Mouse (Mus musculus) neutrophil, adult 65 days (primary cell): ENCODE measurements around the gene Olfr1362. TPM values are rescaled to one million over a fixed set of nuclear protein-coding genes. Genes with fewer than 3 reads are reported as not detected.

Experiments used
- total RNA-seq: library from RNA; stranded (reverse); gene quantifications from 2 replicates; pipeline ENCODE4 v1.2.4, GENCODE M21; 2023

The Olfr1362 gene
- total RNA-seq, result not detected in 2 replicates

DNA sequence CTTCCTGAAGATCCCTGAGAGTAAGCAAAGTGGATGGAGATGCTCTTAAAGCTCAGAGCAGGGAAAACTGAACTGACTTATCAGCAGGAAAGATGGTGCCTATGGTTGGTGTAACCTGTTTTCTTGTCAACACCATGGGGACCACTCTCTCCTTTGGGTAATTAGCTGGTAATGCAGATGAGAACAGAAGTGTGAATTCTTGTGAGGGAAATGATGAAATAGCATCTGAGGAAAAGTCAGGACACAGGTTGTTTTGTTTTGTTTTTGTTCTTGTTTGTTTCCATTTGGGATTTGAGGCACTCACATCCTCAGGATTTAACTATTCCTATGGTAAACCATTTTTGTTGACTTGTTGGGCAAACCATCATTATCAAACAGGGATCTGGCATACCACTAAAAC is at the start of gene Olfr1362:
Gene Olfr1362 (minus strand): TSS at position 101 of the 400 bp plus-strand sequence.

DNA sequence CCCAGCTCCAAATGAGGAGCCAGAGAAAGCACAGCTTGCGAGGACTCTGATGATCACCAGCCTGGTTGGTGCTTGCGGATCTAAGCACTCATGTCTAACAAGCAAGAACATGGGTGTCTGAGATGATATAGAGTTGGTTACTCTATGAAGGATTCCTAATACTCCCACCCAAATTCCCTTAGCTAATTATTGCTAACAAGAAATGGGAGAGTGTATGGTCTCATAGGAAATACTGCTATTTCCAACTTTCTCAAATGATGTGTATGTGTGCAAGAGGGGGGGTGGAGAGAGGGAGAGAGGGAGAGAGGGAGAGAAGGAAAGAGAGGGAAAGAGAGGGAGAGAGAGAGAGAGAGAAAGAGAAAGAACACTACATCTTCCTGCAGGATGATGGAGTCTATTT is 49.5 kb upstream of the Olfr1362 start, which contains the start of gene Olfr1361:
Gene Olfr1361 (minus strand): TSS at position 101 of the 400 bp plus-strand sequence.

DNA sequence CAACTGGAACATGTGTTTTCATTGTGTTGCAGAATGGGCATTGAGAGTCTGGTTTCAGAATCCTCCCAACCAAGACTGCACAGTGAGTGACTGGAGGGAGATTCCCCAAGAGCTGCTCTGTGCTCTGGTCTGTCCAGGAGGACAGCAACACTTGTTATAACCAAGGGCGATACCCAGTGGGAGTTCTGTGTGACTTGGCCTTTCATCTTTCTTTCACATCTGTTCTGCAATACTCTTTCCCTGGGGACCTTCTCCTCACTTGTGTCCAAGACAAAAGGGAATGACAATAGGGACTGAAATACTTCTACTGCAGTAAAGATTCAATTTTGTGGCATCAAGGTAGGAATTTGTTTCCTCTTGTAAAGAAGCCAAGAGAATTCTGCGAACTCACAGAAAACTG is 28.6 kb upstream of the Olfr1362 start, which contains the start of gene Olfr11:
Gene Olfr11 (minus strand): TSS at position 101 of the 400 bp plus-strand sequence.

DNA sequence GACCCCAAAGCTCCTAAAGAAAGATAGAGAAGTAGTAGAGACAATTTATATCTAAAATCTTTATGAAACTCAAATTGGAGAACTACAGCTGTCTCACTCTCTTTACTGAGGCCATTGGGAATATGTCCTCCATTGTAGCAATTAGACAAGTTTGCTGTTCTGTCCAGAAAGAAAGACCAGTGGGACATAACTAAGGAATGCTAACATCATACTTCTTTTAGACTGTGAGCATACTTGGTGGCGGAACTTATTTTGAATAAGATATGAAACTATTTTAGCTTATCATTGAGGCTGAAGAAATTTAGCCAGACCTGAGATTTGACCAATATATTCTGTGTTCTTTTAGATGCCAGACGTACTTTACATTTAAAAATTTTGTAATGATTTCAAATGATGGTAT is 32.2 kb downstream of the Olfr1362 start, which contains the start of gene Olfr1364:
Gene Olfr1364 (minus strand): TSS at position 101 of the 400 bp plus-strand sequence.

Other genes with a start within 250 kb of the Olfr1362 start
- 20.2 and 21.4 TPM in 2 replicates for gene Zkscan3, start 211.3 kb downstream of the Olfr1362 start, total RNA-seq
- 0.44 TPM in 1 of 2 replicates, not detected in the other for gene Pgbd1, start 173.0 kb downstream of the Olfr1362 start, total RNA-seq
- gene Zscan26, start 160.3 kb downstream of the Olfr1362 start, total RNA-seq, result 5.4 and 6.6 TPM in 2 replicates
- gene Nkapl, start 145.5 kb downstream of the Olfr1362 start, total RNA-seq, result not detected in 2 replicates
- gene Zkscan4, start 135.1 kb downstream of the Olfr1362 start, total RNA-seq, result not detected in 2 replicates
- gene Gm10065, start 134.6 kb downstream of the Olfr1362 start, total RNA-seq, result not detected in 2 replicates
- 4.7 and 5.3 TPM in 2 replicates for gene AK157302, start 118.8 kb downstream of the Olfr1362 start, total RNA-seq
- gene Gm11273, start 112.6 kb downstream of the Olfr1362 start, total RNA-seq, result 9.1 and 10.0 TPM in 2 replicates
- gene Zkscan8, start 82.9 kb downstream of the Olfr1362 start, total RNA-seq, result 2.6 and 3.3 TPM in 2 replicates
- not detected in 2 replicates for gene Olfr1366, start 71.2 kb downstream of the Olfr1362 start, total RNA-seq
- not detected in 2 replicates for gene Olfr1535, start 54.1 kb downstream of the Olfr1362 start, total RNA-seq
- not detected in 2 replicates for gene Olfr1364, start 32.3 kb downstream of the Olfr1362 start, total RNA-seq
- not detected in 2 replicates for gene Olfr11, start 28.5 kb upstream of the Olfr1362 start, total RNA-seq
- gene Olfr1361, start 49.4 kb upstream of the Olfr1362 start, total RNA-seq, result not detected in 2 replicates
- gene Olfr1360, start 63.4 kb upstream of the Olfr1362 start, total RNA-seq, result not detected in 2 replicates
- not detected in 2 replicates for gene Olfr1359, start 84.1 kb upstream of the Olfr1362 start, total RNA-seq
- 555 and 664 TPM in 2 replicates for gene Hist1h2bl, start 102.1 kb upstream of the Olfr1362 start, total RNA-seq
- 246 and 285 TPM in 2 replicates for gene Hist1h2ai, start 102.4 kb upstream of the Olfr1362 start, total RNA-seq
- 883 and 948 TPM in 2 replicates for gene Hist1h3h, start 103.6 kb upstream of the Olfr1362 start, total RNA-seq
- 134 and 170 TPM in 2 replicates for gene Hist1h2bm, start 108.0 kb upstream of the Olfr1362 start, total RNA-seq
- gene Hist1h4j, start 121.0 kb upstream of the Olfr1362 start, total RNA-seq, result 66.9 and 93.4 TPM in 2 replicates
- 1,648 and 2,005 TPM in 2 replicates for gene Hist1h4k, start 136.5 kb upstream of the Olfr1362 start, total RNA-seq
- gene Hist1h2ak, start 139.8 kb upstream of the Olfr1362 start, total RNA-seq, result 280 and 284 TPM in 2 replicates
- gene Hist1h2bn, start 140.1 kb upstream of the Olfr1362 start, total RNA-seq, result 414 and 492 TPM in 2 replicates
- gene Hist1h1b, start 166.6 kb upstream of the Olfr1362 start, total RNA-seq, result 343 and 349 TPM in 2 replicates
- gene Hist1h3i, start 169.3 kb upstream of the Olfr1362 start, total RNA-seq, result 850 and 1,006 TPM in 2 replicates
- gene Hist1h2an, start 173.2 kb upstream of the Olfr1362 start, total RNA-seq, result 108 and 113 TPM in 2 replicates
- gene Hist1h2bp, start 173.4 kb upstream of the Olfr1362 start, total RNA-seq, result 316 and 334 TPM in 2 replicates
- gene Hist1h2bq, start 196.2 kb upstream of the Olfr1362 start, total RNA-seq, result 732 and 971 TPM in 2 replicates
- gene Hist1h2ao, start 196.4 kb upstream of the Olfr1362 start, total RNA-seq, result 940 and 1,538 TPM in 2 replicates
- gene Hist1h4m, start 197.7 kb upstream of the Olfr1362 start, total RNA-seq, result 869 and 934 TPM in 2 replicates
- gene Hist1h4n, start 218.2 kb upstream of the Olfr1362 start, total RNA-seq, result 196 and 307 TPM in 2 replicates
- gene Hist1h2ap, start 219.5 kb upstream of the Olfr1362 start, total RNA-seq, result 286 and 375 TPM in 2 replicates
- gene Hist1h2br, start 219.7 kb upstream of the Olfr1362 start, total RNA-seq, result 735 and 957 TPM in 2 replicates